In genomic region chrX:144081146-144081545, GRCm38 (mm10) we compare ENCODE assay signal across 17 mouse cellular contexts.
A peak's percentile ranks its signal among the peaks of the same experiment; 100 is the strongest.
DNase-seq lines count a peak whose midpoint lies in the region; ATAC-seq and TF ChIP-seq lines count a peak whose summit lies in the region.
"Had no signal": no experiment of that assay in that cellular context is flagged by ENCODE, and none has a peak within 500 bp of the region (broad histone marks: within the 10 kb centered on the region; RNA-seq: fewer than 3 reads in every experiment).

No protein-coding gene starts in this region.

- DNase-seq in gastrocnemius, adult 2 months = no peak
- DNase-seq in gastrocnemius, postnatal 4 days (ENCODE audit: low spot score in 2 of 2) = no peak
- no peak for DNase-seq in liver, postnatal 0 days
- DNase-seq in liver = no peak
- DNase-seq in ES-CJ7 (ENCODE audit: low read depth, low spot score) = peak; percentile 4
- DNase-seq in embryo, embryonic 11 days = peak; percentile 40
- DNase-seq: cerebellum, adult 11 months; cerebellum, postnatal 36 days; gastrocnemius, postnatal 10 days; heart, postnatal 36 days; right cerebral cortex, postnatal 14 days; thymus, postnatal 36 days had no signal

- TF ChIP-seq CTCF in gastrocnemius, adult 2 months (IDR thresholded peaks at IDR 0.05) = peak; percentile 20; the same call in 1 of the 2 replicates
- 0 out of 2 replicates have a peak, but pooled peaks have one; percentile 8 for TF ChIP-seq CTCF in liver, postnatal 0 days (IDR thresholded peaks at IDR 0.05; ENCODE audit: low read depth)

- H3K9me3 ChIP-seq in liver, postnatal 0 days (ENCODE audit: low read length) = no peaks in the 10 kb centered on the region
- H3K9me3 ChIP-seq: embryonic facial prominence, embryonic 15.5 days; lung, embryonic 15.5 days had no signal

- 12% methylated on average over 1 of the region's 1 CpGs for WGBS in liver, postnatal 0 days (ENCODE audit: insufficient replicate concordance)

- no peak overlapping the region for H3K4me3 ChIP-seq in gastrocnemius, adult 2 months
- H3K4me3 ChIP-seq in liver, postnatal 0 days (ENCODE audit: low read depth, low read length) = no peak overlapping the region
- H3K4me3 ChIP-seq: embryonic facial prominence, embryonic 15.5 days; lung, embryonic 15.5 days had no signal

- H3K4me2 ChIP-seq in liver, postnatal 0 days (ENCODE audit: low read depth, low read length) = no peak overlapping the region
- H3K4me2 ChIP-seq: embryonic facial prominence, embryonic 15.5 days; lung, embryonic 15.5 days had no signal

- intact Hi-C loops in gastrocnemius, adult 2 months (cut with DNase I) = no loop called here

- no peak overlapping the region for H3K27ac ChIP-seq in gastrocnemius, adult 2 months
- H3K27ac ChIP-seq in liver, postnatal 0 days (ENCODE audit: low read depth) = no peak overlapping the region
- H3K27ac ChIP-seq: embryonic facial prominence, embryonic 15.5 days; lung, embryonic 15.5 days had no signal

- H3K9ac ChIP-seq in liver, postnatal 0 days (replicated peaks) = no peak overlapping the region
- H3K9ac ChIP-seq: embryonic facial prominence, embryonic 15.5 days; lung, embryonic 15.5 days had no signal

- no peak for TF ChIP-seq EP300 in liver, postnatal 0 days (IDR thresholded peaks at IDR 0.05; ENCODE audit: low read depth)

- H3K4me1 ChIP-seq in liver, postnatal 0 days (ENCODE audit: insufficient read depth) = no peaks in the 10 kb centered on the region
- H3K4me1 ChIP-seq: embryonic facial prominence, embryonic 15.5 days; lung, embryonic 15.5 days had no signal

- no peaks in the 10 kb centered on the region for H3K27me3 ChIP-seq in liver, postnatal 0 days (ENCODE audit: insufficient read depth, low read length)
- H3K27me3 ChIP-seq: embryonic facial prominence, embryonic 15.5 days; lung, embryonic 15.5 days had no signal

- ATAC-seq in liver, postnatal 0 days = no peak
- no peak for ATAC-seq in monocyte, adult 5-6 weeks (replicated peaks; ENCODE audit: insufficient number of reproducible peaks, low FRiP score, low TSS enrichment, poor library complexity, severe bottlenecking)
- ATAC-seq: forebrain, embryonic 16.5 days; inflammation-experienced regulatory T-cells, adult 6 months had no signal

- H3K36me3 ChIP-seq in liver, postnatal 0 days (replicated peaks; ENCODE audit: insufficient read depth, low read length) = no peaks in the 10 kb centered on the region
- H3K36me3 ChIP-seq: embryonic facial prominence, embryonic 15.5 days; lung, embryonic 15.5 days had no signal

Comparison
In these comparisons a context has a peak if more than half of its experiments do, and no peak if none do; other contexts are left out.
1. DNase-seq: peak in ES-CJ7 (single experiment) and embryo, embryonic 11 days (single experiment); none in gastrocnemius, adult 2 months (single experiment), gastrocnemius, postnatal 4 days (0 of 2), liver, postnatal 0 days (single experiment) and liver (single experiment).